Mouse (Mus musculus) intestine, embryonic 15.5 days (tissue): ENCODE results near the gene Akap13. TPM values are rescaled to one million over a fixed set of nuclear protein-coding genes. Genes with fewer than 3 reads are reported as not detected.
A peak's percentile ranks its signal among the peaks of the same experiment; 100 is the strongest.
"Not testable (repeated sequence)": the region's sequence is repeated elsewhere in the genome, so short reads cannot be mapped to it uniquely, and the experiment has no call there.

Source experiments
- ATAC-seq: fragments of 200-750 bp; cut with Nextera tagmentation; 2 replicates; pipeline ENCODE4 v1.8.0; 2017; ENCODE audit warnings: moderate TSS enrichment, moderate library complexity
- H3K27ac ChIP-seq: fragments of 300-500 bp; sonication (generic); 2 replicates; pipeline ENCODE4 v1.5.1; 2015; ENCODE audit warnings: mild to moderate bottlenecking, inconsistent platforms
- H3K27me3 ChIP-seq: fragments of 300-500 bp; sonication (generic); replicated peaks from 2 replicates; pipeline ENCODE4 v1.6.1; 2015; ENCODE audit warnings: inconsistent platforms
- H3K36me3 ChIP-seq: fragments of 300-500 bp; sonication (generic); 2 replicates; pipeline ENCODE4 v1.6.1; 2015; ENCODE audit warnings: inconsistent platforms
- H3K4me1 ChIP-seq: fragments of 300-500 bp; sonication (generic); replicated peaks from 2 replicates; pipeline ENCODE4 v1.6.1; 2015; ENCODE audit warnings: inconsistent platforms
- H3K4me2 ChIP-seq: fragments of 300-500 bp; sonication (generic); replicated peaks from 2 replicates; pipeline ENCODE4 v1.6.1; 2015; ENCODE audit warnings: mild to moderate bottlenecking, inconsistent platforms
- H3K4me3 ChIP-seq: fragments of 300-500 bp; sonication (generic); replicated peaks from 2 replicates; pipeline ENCODE4 v1.5.1; 2015; ENCODE audit warnings: inconsistent platforms
- H3K9ac ChIP-seq: fragments of 300-500 bp; sonication (generic); 2 replicates; pipeline ENCODE4 v1.6.1; 2015; ENCODE audit warnings: inconsistent platforms
- H3K9me3 ChIP-seq: fragments of 300-500 bp; sonication (generic); 2 replicates; pipeline ENCODE4 v1.6.1; 2016; ENCODE audit warnings: inconsistent platforms
- whole genome bisulfite sequencing: fragments of 180-500 bp; shearing (Covaris S2); methylation state at CpG from one replicate; pipeline ENCODE4 v1.1.7; 2015; 5-methylcytosine and 5-hydroxymethylcytosine counted together
- polyA plus RNA-seq: library from polyadenylated mRNA; unstranded; fragments of >200 nt; fragmentation: Nextera tagmentation; extraction: Ambion mirVana; gene quantifications from 2 replicates; pipeline ENCODE4 v1.2.1, GENCODE M21; 2015

Akap13 gene
- polyA plus RNA-seq, 1 experiment from 2014 or later: 31.2 TPM

GRCm38 (mm10) chr7:75754587-75755499, 299.5 kb downstream of the Akap13 start:
- H3K4me3 ChIP-seq: no peak overlapping the region
- no peak overlapping the region for H3K9ac ChIP-seq
- H3K27ac ChIP-seq: no peak overlapping the region
- no peaks in the 10 kb centered on the region for H3K27me3 ChIP-seq
- H3K36me3 ChIP-seq: peaks cover 13% of the 10 kb centered on the region
- ATAC-seq: no peak
- H3K4me2 ChIP-seq: no peak overlapping the region
- 65% methylated on average over 8 of the region's 8 CpGs for WGBS
- H3K9me3 ChIP-seq: no peaks in the 10 kb centered on the region
- H3K4me1 ChIP-seq: no peaks in the 10 kb centered on the region

- ATAC-seq: no peak
- Histone ChIP-seq H3K4me2 (no peak overlapping the region), H3K36me3 (peaks cover 4% of the 10 kb centered on the region), H3K4me1 (no peaks in the 10 kb centered on the region), H3K4me3 (no peak overlapping the region), H3K9me3 (no peaks in the 10 kb centered on the region), H3K27ac (no peak overlapping the region), H3K9ac (no peak overlapping the region), H3K27me3 (no peaks in the 10 kb centered on the region)
- WGBS: 93% methylated on average over 8 of the region's 8 CpGs
Observed at GRCm38 (mm10) chr7:75755861-75756449, 300.6 kb downstream of the Akap13 start.

- WGBS: 85% methylated on average over 7 of the region's 7 CpGs
- Histone ChIP-seq H3K4me3 (no peak overlapping the region), H3K9me3 (no peaks in the 10 kb centered on the region), H3K4me2 (no peak overlapping the region), H3K36me3 (no peaks in the 10 kb centered on the region; the same call in 1 of the 2 replicates), H3K27me3 (no peaks in the 10 kb centered on the region), H3K9ac (no peak overlapping the region), H3K4me1 (no peaks in the 10 kb centered on the region), H3K27ac (no peak overlapping the region)
- ATAC-seq: no peak
Observed at GRCm38 (mm10) chr7:75759992-75760514, 304.7 kb downstream of the Akap13 start.

- H3K9ac ChIP-seq, H3K27me3 ChIP-seq, H3K9me3 ChIP-seq, H3K4me3 ChIP-seq, H3K36me3 ChIP-seq, H3K27ac ChIP-seq, H3K4me2 ChIP-seq, H3K4me1 ChIP-seq: not testable (repeated sequence)
- peak; percentile 74 for ATAC-seq
- 65% methylated on average over 4 of the region's 4 CpGs for WGBS
Observed at GRCm38 (mm10) chr7:75760661-75761319, 305.5 kb downstream of the Akap13 start.

- not testable (repeated sequence) for H3K4me3 ChIP-seq, H3K27me3 ChIP-seq, H3K9ac ChIP-seq, H3K9me3 ChIP-seq, ATAC-seq, H3K4me1 ChIP-seq, H3K27ac ChIP-seq, H3K36me3 ChIP-seq, H3K4me2 ChIP-seq
- 84% methylated on average over 2 of the region's 2 CpGs for WGBS
Observed at GRCm38 (mm10) chr7:75762225-75762624, 306.9 kb downstream of the Akap13 start.

- H3K27ac ChIP-seq, H3K4me3 ChIP-seq, H3K27me3 ChIP-seq, H3K9me3 ChIP-seq, ATAC-seq, H3K4me2 ChIP-seq, H3K36me3 ChIP-seq, H3K4me1 ChIP-seq, H3K9ac ChIP-seq: not testable (repeated sequence)
- 71% methylated on average over 1 of the region's 5 CpGs for WGBS
Observed at GRCm38 (mm10) chr7:75767080-75767769, 311.9 kb downstream of the Akap13 start.

- no peak for ATAC-seq
- H3K27ac ChIP-seq: no peak overlapping the region
- no peaks in the 10 kb centered on the region for H3K27me3 ChIP-seq
- WGBS: 83% methylated on average over 2 of the region's 2 CpGs
- no peak overlapping the region for H3K4me2 ChIP-seq
- H3K9ac ChIP-seq: no peak overlapping the region
- no peaks in the 10 kb centered on the region for H3K9me3 ChIP-seq
- H3K36me3 ChIP-seq: no peaks in the 10 kb centered on the region
- no peak overlapping the region for H3K4me3 ChIP-seq
- H3K4me1 ChIP-seq: no peaks in the 10 kb centered on the region
Observed at GRCm38 (mm10) chr7:75768169-75768568, 312.8 kb downstream of the Akap13 start.

GRCm38 (mm10) chr7:75769909-75770308, 314.6 kb downstream of the Akap13 start:
- Histone ChIP-seq H3K9ac (no peak overlapping the region), H3K27ac (no peak overlapping the region), H3K4me2 (no peak overlapping the region), H3K27me3 (no peaks in the 10 kb centered on the region), H3K4me1 (no peaks in the 10 kb centered on the region), H3K4me3 (no peak overlapping the region), H3K9me3 (no peaks in the 10 kb centered on the region), H3K36me3 (no peaks in the 10 kb centered on the region)
- WGBS: 88% methylated on average over 9 of the region's 9 CpGs
- ATAC-seq: no peak

GRCm38 (mm10) chr7:75774095-75775078, 319.1 kb downstream of the Akap13 start:
- H3K27me3 ChIP-seq, H3K4me3 ChIP-seq, H3K27ac ChIP-seq, H3K4me2 ChIP-seq, ATAC-seq, H3K9me3 ChIP-seq, H3K9ac ChIP-seq, H3K36me3 ChIP-seq, H3K4me1 ChIP-seq: not testable (repeated sequence)
- 90% methylated on average over 18 of the region's 18 CpGs for WGBS

- Histone ChIP-seq H3K9ac (no peak overlapping the region), H3K36me3 (peaks cover 7% of the 10 kb centered on the region; the same call in 1 of the 2 replicates), H3K4me1 (0 out of 2 replicates have a peak, but pooled peaks cover 3% of the 10 kb centered on the region), H3K27me3 (no peaks in the 10 kb centered on the region), H3K4me3 (no peak overlapping the region), H3K4me2 (no peak overlapping the region), H3K9me3 (no peaks in the 10 kb centered on the region), H3K27ac (no peak overlapping the region)
- 88% methylated on average over 2 of the region's 2 CpGs for WGBS
- no peak for ATAC-seq
Observed at GRCm38 (mm10) chr7:75778053-75778452, 322.7 kb downstream of the Akap13 start.

GRCm38 (mm10) chr7:75780812-75781211, 325.5 kb downstream of the Akap13 start:
- Histone ChIP-seq H3K4me1 (0 out of 2 replicates have a peak, but pooled peaks cover 3% of the 10 kb centered on the region), H3K27me3 (no peaks in the 10 kb centered on the region), H3K4me3 (peak overlapping the region; percentile 62; the same call in 1 of the 2 replicates), H3K9ac (no peak overlapping the region), H3K36me3 (peaks cover 7% of the 10 kb centered on the region; the same call in 1 of the 2 replicates), H3K4me2 (peak overlapping the region; percentile 67), H3K27ac (no peak overlapping the region), H3K9me3 (no peaks in the 10 kb centered on the region)
- WGBS: 23% methylated on average over 2 of the region's 5 CpGs
- no peak for ATAC-seq
